Mouse (Mus musculus): ENCODE measurements around the gene Sv2a. TPM values are rescaled to one million over a fixed set of nuclear protein-coding genes. Genes with fewer than 3 reads are reported as not detected.
A peak's percentile ranks its signal among the peaks of the same experiment; 100 is the strongest.

Sv2a gene
- total RNA-seq (2014; rRNA removed) (133 and 136 TPM in 2 replicates), polyA plus RNA-seq (2015; fragmentation: Nextera tagmentation; extraction: Ambion mirVana) (138 and 151 TPM in 2 replicates)

GRCm38 (mm10) chr3:96180727-96181477 is at the start of gene Sv2a:
Sv2a (plus strand) TSS chr3:96181151.
- Histone ChIP-seq H3K9me3 (ENCODE audit: low read length) (no peaks in the 10 kb centered on the region), H3K36me3 (ENCODE audit: insufficient read depth, low read length) (peaks cover 18% of the 10 kb centered on the region), H3K4me3 (ENCODE audit: low read length) (peak within 1 kb of the TSS; percentile 70), H3K27me3 (ENCODE audit: insufficient read depth, low read length) (no peaks in the 10 kb centered on the region), H3K9ac (replicated peaks; ENCODE audit: low read length) (peak within 1 kb of the TSS; percentile 74), H3K27ac (peak within 1 kb of the TSS; percentile 89), H3K4me2 (ENCODE audit: low read depth, low read length) (peak within 1 kb of the TSS; percentile 69), H3K4me1 (ENCODE audit: insufficient read depth, low read length) (peaks cover 13% of the 10 kb centered on the region; the same call in 1 of the 2 replicates)
- peak; percentile 84 for DNase-seq (ENCODE audit: low spot score)
- under 1% methylated on average over 18 of the region's 23 CpGs for WGBS
- peak; percentile 80 for ATAC-seq
- no peak for TF ChIP-seq CTCF (IDR thresholded peaks at IDR 0.05; ENCODE audit: low read depth)

GRCm38 (mm10) chr3:96132478-96132877 is 48.5 kb upstream of the Sv2a start:
- no peak for DNase-seq (ENCODE audit: low spot score)
- Histone ChIP-seq H3K36me3 (ENCODE audit: insufficient read depth, low read length) (no peaks in the 10 kb centered on the region), H3K4me3 (ENCODE audit: low read length) (no peak overlapping the region), H3K27ac (no peak overlapping the region), H3K9ac (replicated peaks; ENCODE audit: low read length) (no peak overlapping the region), H3K4me1 (ENCODE audit: insufficient read depth, low read length) (no peaks in the 10 kb centered on the region), H3K27me3 (ENCODE audit: insufficient read depth, low read length) (no peaks in the 10 kb centered on the region), H3K4me2 (ENCODE audit: low read depth, low read length) (no peak overlapping the region), H3K9me3 (ENCODE audit: low read length) (no peaks in the 10 kb centered on the region)
- 78% methylated on average over 3 of the region's 3 CpGs for WGBS
- no peak for ATAC-seq
- no peak for TF ChIP-seq CTCF (IDR thresholded peaks at IDR 0.05; ENCODE audit: low read depth)

GRCm38 (mm10) chr3:96133327-96133905 is 47.5 kb upstream of the Sv2a start:
- no peaks in the 10 kb centered on the region for H3K4me1 ChIP-seq (ENCODE audit: insufficient read depth, low read length)
- H3K9ac ChIP-seq (replicated peaks; ENCODE audit: low read length), result no peak overlapping the region
- ATAC-seq (no peak), DNase-seq (ENCODE audit: low spot score) (no peak)
- TF ChIP-seq CTCF (IDR thresholded peaks at IDR 0.05; ENCODE audit: low read depth), result no peak
- H3K27ac ChIP-seq, result no peak overlapping the region
- H3K9me3 ChIP-seq (ENCODE audit: low read length), result no peaks in the 10 kb centered on the region
- H3K4me3 ChIP-seq (ENCODE audit: low read length), result no peak overlapping the region
- H3K4me2 ChIP-seq (ENCODE audit: low read depth, low read length), result no peak overlapping the region
- WGBS, result 72% methylated on average over 11 of the region's 11 CpGs
- H3K27me3 ChIP-seq (ENCODE audit: insufficient read depth, low read length), result no peaks in the 10 kb centered on the region
- no peaks in the 10 kb centered on the region for H3K36me3 ChIP-seq (ENCODE audit: insufficient read depth, low read length)

GRCm38 (mm10) chr3:96135011-96135410 is 45.9 kb upstream of the Sv2a start:
- Histone ChIP-seq H3K9me3 (ENCODE audit: low read length) (no peaks in the 10 kb centered on the region), H3K27ac (no peak overlapping the region), H3K4me3 (ENCODE audit: low read length) (no peak overlapping the region), H3K4me1 (ENCODE audit: insufficient read depth, low read length) (no peaks in the 10 kb centered on the region), H3K36me3 (ENCODE audit: insufficient read depth, low read length) (no peaks in the 10 kb centered on the region), H3K27me3 (ENCODE audit: insufficient read depth, low read length) (no peaks in the 10 kb centered on the region), H3K4me2 (ENCODE audit: low read depth, low read length) (no peak overlapping the region), H3K9ac (replicated peaks; ENCODE audit: low read length) (no peak overlapping the region)
- TF ChIP-seq CTCF (IDR thresholded peaks at IDR 0.05; ENCODE audit: low read depth), result no peak
- DNase-seq (ENCODE audit: low spot score) (no peak), ATAC-seq (no peak)
- WGBS, result 81% methylated on average over 3 of the region's 3 CpGs

GRCm38 (mm10) chr3:96147950-96148349 is 33.0 kb upstream of the Sv2a start:
- no peak overlapping the region for H3K9ac ChIP-seq (replicated peaks; ENCODE audit: low read length)
- H3K27me3 ChIP-seq (ENCODE audit: insufficient read depth, low read length), result no peaks in the 10 kb centered on the region

GRCm38 (mm10) chr3:96151836-96152235 is 29.1 kb upstream of the Sv2a start:
- no peak for ATAC-seq
- H3K4me1 ChIP-seq (ENCODE audit: insufficient read depth, low read length), result no peaks in the 10 kb centered on the region
- H3K27ac ChIP-seq, result no peak overlapping the region
- no peaks in the 10 kb centered on the region for H3K9me3 ChIP-seq (ENCODE audit: low read length)
- peaks cover 48% of the 10 kb centered on the region for H3K36me3 ChIP-seq (ENCODE audit: insufficient read depth, low read length)
- DNase-seq (ENCODE audit: low spot score), result no peak
- no peak overlapping the region for H3K4me3 ChIP-seq (ENCODE audit: low read length)
- no peak overlapping the region for H3K4me2 ChIP-seq (ENCODE audit: low read depth, low read length)
- no peaks in the 10 kb centered on the region for H3K27me3 ChIP-seq (ENCODE audit: insufficient read depth, low read length)
- no peak overlapping the region for H3K9ac ChIP-seq (replicated peaks; ENCODE audit: low read length)
- WGBS, result 90% methylated on average over 7 of the region's 7 CpGs
- no peak for TF ChIP-seq CTCF (IDR thresholded peaks at IDR 0.05; ENCODE audit: low read depth)

More at GRCm38 (mm10) chr3:96147950-96148349, 33.0 kb upstream of the Sv2a start:
- H3K4me3 ChIP-seq (ENCODE audit: low read length), result no peak overlapping the region
- WGBS, result 11% methylated on average over 5 of the region's 5 CpGs
- TF ChIP-seq CTCF (IDR thresholded peaks at IDR 0.05; ENCODE audit: low read depth), result peak; percentile 83
- H3K27ac ChIP-seq, result no peak overlapping the region
- H3K4me2 ChIP-seq (ENCODE audit: low read depth, low read length), result no peak overlapping the region
- peak; percentile 84 for DNase-seq (ENCODE audit: low spot score)
- H3K4me1 ChIP-seq (ENCODE audit: insufficient read depth, low read length), result no peaks in the 10 kb centered on the region
- no peak for ATAC-seq
- H3K36me3 ChIP-seq (ENCODE audit: insufficient read depth, low read length), result peaks cover 20% of the 10 kb centered on the region
- H3K9me3 ChIP-seq (ENCODE audit: low read length), result no peaks in the 10 kb centered on the region

GRCm38 (mm10) chr3:96152611-96153010 is 28.3 kb upstream of the Sv2a start:
- H3K4me3 ChIP-seq (ENCODE audit: low read length), result no peak overlapping the region
- no peak overlapping the region for H3K9ac ChIP-seq (replicated peaks; ENCODE audit: low read length)
- no peaks in the 10 kb centered on the region for H3K27me3 ChIP-seq (ENCODE audit: insufficient read depth, low read length)
- ATAC-seq, result no peak
- no peak for DNase-seq (ENCODE audit: low spot score)
- peaks cover 48% of the 10 kb centered on the region for H3K36me3 ChIP-seq (ENCODE audit: insufficient read depth, low read length)
- no peaks in the 10 kb centered on the region for H3K9me3 ChIP-seq (ENCODE audit: low read length)
- TF ChIP-seq CTCF (IDR thresholded peaks at IDR 0.05; ENCODE audit: low read depth), result no peak
- no peak overlapping the region for H3K27ac ChIP-seq
- no peaks in the 10 kb centered on the region for H3K4me1 ChIP-seq (ENCODE audit: insufficient read depth, low read length)
- H3K4me2 ChIP-seq (ENCODE audit: low read depth, low read length), result no peak overlapping the region
- WGBS, result 91% methylated on average over 5 of the region's 5 CpGs

Measured in hindbrain, postnatal 0 days (tissue).